Mouse (Mus musculus) neural tube, embryonic 15.5 days (tissue): ENCODE measurements at regions not wholly inside any gene's neighbourhood (a gene's known extent, or its start where the extent isn't known, plus 50 kb on each side); places are given as distances from the start of the nearest gene placed in this dataset.
"Not testable (repeated sequence)": the region's sequence is repeated elsewhere in the genome, so short reads cannot be mapped to it uniquely, and the experiment has no call there.

Source experiments
- ATAC-seq: fragments of 200-750 bp; cut with Nextera tagmentation; 2 replicates; pipeline ENCODE4 v1.8.0; 2017; ENCODE audit warnings: mild to moderate bottlenecking, moderate TSS enrichment, moderate library complexity; ENCODE audit not compliant: low FRiP score
- H3K27ac ChIP-seq: fragments of 300-500 bp; sonication (generic); replicated peaks from 2 replicates; pipeline ENCODE4 v1.5.1; 2015; ENCODE audit warnings: mild to moderate bottlenecking, inconsistent platforms
- H3K27me3 ChIP-seq: fragments of 300-500 bp; sonication (generic); replicated peaks from 2 replicates; pipeline ENCODE4 v1.6.1; 2015; ENCODE audit warnings: inconsistent platforms
- H3K36me3 ChIP-seq: fragments of 300-500 bp; sonication (generic); 2 replicates; pipeline ENCODE4 v1.6.1; 2015; ENCODE audit warnings: inconsistent platforms
- H3K4me1 ChIP-seq: fragments of 300-500 bp; sonication (generic); 2 replicates; pipeline ENCODE4 v1.6.1; 2015; ENCODE audit warnings: inconsistent platforms
- H3K4me2 ChIP-seq: fragments of 300-500 bp; sonication (generic); 2 replicates; pipeline ENCODE4 v1.6.1; 2015; ENCODE audit warnings: inconsistent platforms, mild to moderate bottlenecking, moderate library complexity
- H3K4me3 ChIP-seq: fragments of 300-500 bp; sonication (generic); replicated peaks from 2 replicates; pipeline ENCODE4 v1.5.1; 2015; ENCODE audit warnings: mild to moderate bottlenecking, inconsistent platforms
- H3K9ac ChIP-seq: fragments of 300-500 bp; sonication (generic); replicated peaks from 2 replicates; pipeline ENCODE4 v1.6.1; 2015; ENCODE audit warnings: mild to moderate bottlenecking, inconsistent platforms
- H3K9me3 ChIP-seq: fragments of 300-500 bp; sonication (generic); replicated peaks from 2 replicates; pipeline ENCODE4 v1.6.1; 2016; ENCODE audit warnings: inconsistent platforms
- WGBS: fragments of 180-500 bp; shearing (Covaris S2); methylation state at CpG from one replicate; pipeline ENCODE4 v1.1.7; 2015; ENCODE audit warnings: mixed read lengths; 5-methylcytosine and 5-hydroxymethylcytosine counted together

DNA sequence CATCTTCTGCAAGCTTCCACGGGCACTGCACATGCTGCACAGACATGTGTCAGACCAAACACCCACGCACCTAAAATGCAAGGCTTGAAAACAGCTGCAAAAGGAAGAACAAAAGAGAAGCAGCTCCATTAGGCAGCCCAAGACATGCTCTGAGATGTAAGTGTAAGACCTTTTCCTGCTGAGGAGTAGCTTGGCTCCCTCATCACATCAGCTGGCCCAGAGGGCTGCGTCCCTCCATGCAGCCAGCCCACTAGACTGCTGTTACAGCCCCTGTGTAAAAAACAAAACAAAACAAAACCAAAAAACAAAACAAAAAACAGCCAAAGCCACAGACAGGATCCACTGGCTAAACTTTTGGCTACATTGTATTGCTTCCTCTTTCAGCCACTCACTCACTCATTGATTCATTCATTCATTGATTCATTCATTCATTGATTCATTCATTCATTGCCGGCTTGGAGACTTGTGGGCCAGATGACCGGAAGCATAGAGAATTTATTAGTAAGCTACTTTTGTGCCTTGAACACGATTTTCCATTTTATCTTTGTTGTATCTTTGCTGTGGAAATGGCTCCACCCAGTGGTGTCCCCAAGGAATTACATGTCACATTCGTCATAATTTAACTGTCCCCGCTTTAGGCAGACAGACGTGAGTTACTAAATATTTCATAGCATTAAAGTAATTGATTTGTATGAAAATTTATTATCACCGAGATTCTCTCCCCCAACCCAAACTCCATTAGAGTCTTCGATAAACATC is 133.7 kb upstream of the Dapk1 start:
- H3K4me3 ChIP-seq, result no peak overlapping the region
- no peak overlapping the region for H3K4me2 ChIP-seq
- WGBS, result 20% methylated on average over 11 of the region's 11 CpGs

DNA sequence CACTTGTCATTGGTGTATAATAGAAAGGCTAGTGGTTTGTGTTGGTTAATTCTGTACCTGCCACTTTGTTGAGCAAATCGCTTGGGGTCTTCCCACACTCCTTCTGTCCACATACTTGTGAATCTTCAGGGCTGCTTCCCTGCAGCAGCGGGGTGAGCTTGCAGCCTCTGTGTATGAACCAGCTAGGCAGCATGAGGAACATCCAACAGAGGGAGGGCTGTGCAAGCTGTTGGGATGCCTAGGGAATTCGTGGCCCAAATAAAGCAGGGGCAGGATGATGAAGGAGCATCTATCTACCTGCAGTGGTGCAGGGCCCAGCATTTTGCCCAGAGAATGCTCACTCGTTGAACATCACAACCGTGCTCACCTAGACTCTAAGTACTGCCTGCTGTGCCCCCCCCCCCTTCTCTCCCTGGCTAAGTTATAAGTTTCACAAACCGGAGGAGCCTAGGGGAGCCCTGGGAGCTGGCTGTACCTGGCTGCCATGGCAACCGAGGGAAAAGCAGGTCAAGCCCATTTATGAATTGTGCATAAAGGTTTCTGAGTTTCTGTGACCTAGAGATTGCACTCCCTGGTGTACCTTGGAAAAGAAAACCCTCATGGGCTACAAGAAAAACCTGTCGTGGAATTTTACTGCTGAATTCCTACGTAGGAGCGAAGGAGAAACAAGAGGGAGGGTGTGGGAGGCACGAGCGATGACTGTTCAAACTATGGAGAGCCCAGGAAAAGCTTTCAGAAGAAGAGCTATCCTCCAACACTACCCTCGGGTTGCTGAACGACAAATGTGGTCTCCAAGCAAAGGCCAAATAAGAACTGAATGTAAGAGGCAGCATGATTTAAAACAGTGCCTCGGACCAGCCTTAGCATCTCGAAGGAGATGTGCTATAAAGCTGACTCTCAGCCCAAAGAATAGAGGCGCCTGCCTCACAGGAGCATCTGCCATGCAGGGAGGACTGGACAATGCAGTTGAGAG is 131.0 kb upstream of the Dapk1 start:
- no peaks in the 10 kb centered on the region for H3K36me3 ChIP-seq
- H3K4me2 ChIP-seq, result no peak overlapping the region
- peaks cover 5% of the 10 kb centered on the region for H3K4me1 ChIP-seq
- 68% methylated on average over 17 of the region's 17 CpGs for WGBS
- H3K27ac ChIP-seq, result no peak overlapping the region
- no peak overlapping the region for H3K9ac ChIP-seq
- H3K4me3 ChIP-seq, result no peak overlapping the region
- H3K9me3 ChIP-seq, result no peaks in the 10 kb centered on the region
- no peak for ATAC-seq
- 0 out of 2 replicates have a peak, but pooled peaks cover 4% of the 10 kb centered on the region for H3K27me3 ChIP-seq

More for the DNA sequence above, 133.7 kb upstream of the Dapk1 start:
- Histone ChIP-seq H3K9ac (no peak overlapping the region), H3K9me3 (no peaks in the 10 kb centered on the region), H3K27ac (no peak overlapping the region), H3K27me3 (no peaks in the 10 kb centered on the region), H3K36me3 (no peaks in the 10 kb centered on the region), H3K4me1 (peaks cover 5% of the 10 kb centered on the region)
- ATAC-seq, result no peak

DNA sequence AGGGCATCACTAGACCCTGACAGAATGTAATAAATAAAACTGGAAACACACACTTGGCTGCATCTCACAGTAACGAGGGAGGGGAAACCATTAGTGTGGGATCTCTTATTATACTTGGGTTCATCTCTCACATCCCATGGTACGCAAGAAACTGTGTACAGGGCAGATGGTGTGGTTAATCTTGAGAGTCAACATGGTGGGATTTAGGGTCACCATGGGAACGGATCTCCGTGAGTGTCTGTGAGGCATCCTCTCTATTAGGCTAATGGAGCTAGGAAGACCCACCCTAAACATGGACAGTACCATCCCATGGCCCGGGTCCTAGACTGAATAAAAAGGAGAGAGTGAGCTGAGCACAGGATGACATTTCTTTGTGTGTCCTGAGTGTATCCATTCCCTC is 130.1 kb upstream of the Dapk1 start:
- 64% methylated on average over 5 of the region's 5 CpGs for WGBS
- ATAC-seq, result no peak
- H3K9ac ChIP-seq, result no peak overlapping the region

DNA sequence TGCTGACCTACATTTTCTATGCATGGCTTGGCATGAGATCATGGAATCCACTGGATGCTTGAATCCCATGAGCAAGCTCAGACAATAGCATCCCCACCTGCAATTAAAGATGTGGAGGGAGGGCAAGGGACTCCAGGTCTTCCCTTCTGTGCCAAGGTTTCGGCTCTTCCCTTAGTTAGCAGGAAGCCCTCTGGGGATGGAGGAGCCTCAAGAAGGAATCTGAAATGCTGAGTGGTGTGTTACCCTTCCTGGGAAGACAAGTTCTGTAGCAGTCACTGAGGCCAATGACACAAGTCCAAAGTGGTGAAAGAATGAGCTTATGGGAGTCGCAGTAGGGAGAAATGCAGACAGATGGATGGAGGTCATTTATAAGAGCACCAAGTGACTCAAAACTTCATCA is 125.4 kb upstream of the Dapk1 start:
- Histone ChIP-seq H3K36me3 (no peaks in the 10 kb centered on the region), H3K9ac (no peak overlapping the region), H3K27ac (no peak overlapping the region), H3K4me1 (peaks cover 24% of the 10 kb centered on the region), H3K4me2 (no peak overlapping the region), H3K27me3 (peaks cover 14% of the 10 kb centered on the region), H3K9me3 (no peaks in the 10 kb centered on the region), H3K4me3 (no peak overlapping the region)
- ATAC-seq, result no peak
- 91% methylated on average over 2 of the region's 2 CpGs for WGBS

More for the DNA sequence above, 130.1 kb upstream of the Dapk1 start:
- H3K9me3 ChIP-seq, result no peaks in the 10 kb centered on the region
- no peak overlapping the region for H3K27ac ChIP-seq
- no peak overlapping the region for H3K4me2 ChIP-seq
- peaks cover 5% of the 10 kb centered on the region for H3K4me1 ChIP-seq
- no peaks in the 10 kb centered on the region for H3K36me3 ChIP-seq
- H3K4me3 ChIP-seq, result no peak overlapping the region
- 0 out of 2 replicates have a peak, but pooled peaks cover 4% of the 10 kb centered on the region for H3K27me3 ChIP-seq

DNA sequence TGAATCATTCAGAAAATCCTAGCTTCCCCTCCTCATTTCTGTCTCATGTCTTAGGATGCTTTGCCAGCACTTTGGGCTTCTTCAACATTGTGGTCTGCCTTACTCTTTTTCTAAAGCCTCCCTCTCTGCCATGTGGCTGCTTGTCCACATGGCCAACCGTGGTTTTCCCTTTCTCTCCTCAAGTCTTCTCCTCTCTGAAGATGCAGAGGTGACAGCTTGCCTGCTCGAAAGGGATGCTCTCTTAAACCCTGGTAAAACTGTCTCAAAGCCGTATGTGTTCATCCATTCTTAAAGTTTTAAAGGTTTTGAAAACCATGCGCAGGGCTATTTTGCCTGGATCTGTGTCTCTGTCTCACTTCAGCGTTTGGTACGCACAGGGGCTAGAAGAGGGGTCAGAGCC is 123.4 kb upstream of the Dapk1 start:
- Histone ChIP-seq H3K4me3 (no peak overlapping the region), H3K27ac (no peak overlapping the region), H3K4me1 (peaks cover 24% of the 10 kb centered on the region), H3K36me3 (no peaks in the 10 kb centered on the region), H3K9ac (no peak overlapping the region), H3K9me3 (0 out of 2 replicates have a peak, but pooled peaks cover 2% of the 10 kb centered on the region), H3K4me2 (no peak overlapping the region), H3K27me3 (peaks cover 14% of the 10 kb centered on the region)
- no peak for ATAC-seq
- WGBS, result 84% methylated on average over 6 of the region's 6 CpGs

DNA sequence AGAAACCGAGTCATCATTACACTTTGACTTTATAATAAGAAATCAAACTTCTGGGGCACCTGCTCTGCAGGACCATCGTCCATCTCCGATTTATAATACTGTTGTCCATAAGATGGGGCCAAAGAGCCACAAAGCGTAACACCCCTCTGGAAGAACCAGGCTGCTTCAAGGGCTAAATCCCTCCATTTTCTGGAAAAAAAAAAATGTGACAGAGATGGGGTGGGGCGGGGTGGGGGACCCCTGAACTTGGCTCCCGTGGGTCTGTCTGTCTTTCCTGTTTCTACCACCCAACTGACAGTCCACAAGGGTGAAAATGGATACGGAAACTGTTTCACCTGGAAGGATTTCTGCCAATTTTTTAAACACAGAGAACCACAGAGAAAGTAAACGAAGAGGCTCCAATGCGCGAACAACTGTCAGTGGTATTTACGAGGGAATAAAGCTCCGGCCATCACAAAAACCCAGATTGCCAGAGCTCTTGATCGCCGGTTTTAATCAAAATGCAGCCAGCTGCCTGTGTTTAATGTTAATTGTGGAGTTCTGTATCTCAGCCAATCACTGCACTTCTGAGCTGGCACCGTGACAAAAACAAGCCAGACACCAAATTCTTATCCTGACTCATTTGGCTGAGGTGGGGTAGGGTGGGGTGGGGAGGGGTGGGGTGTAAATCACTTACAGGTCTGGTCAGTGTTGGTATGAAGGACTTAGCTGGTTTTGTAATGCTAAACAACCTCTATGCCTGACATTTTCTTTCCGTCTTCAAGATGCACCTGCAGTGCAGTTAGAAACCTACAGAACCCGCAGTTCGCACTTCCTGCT is 122.5 kb upstream of the Dapk1 start:
- 0 out of 2 replicates have a peak, but pooled peaks cover 2% of the 10 kb centered on the region for H3K9me3 ChIP-seq
- H3K4me1 ChIP-seq, result peaks cover 24% of the 10 kb centered on the region
- peak; percentile 66 for ATAC-seq
- peak overlapping the region; percentile 35 for H3K4me3 ChIP-seq
- peak overlapping the region; percentile 66 for H3K4me2 ChIP-seq
- no peaks in the 10 kb centered on the region for H3K36me3 ChIP-seq
- H3K27me3 ChIP-seq, result peaks cover 11% of the 10 kb centered on the region
- H3K9ac ChIP-seq, result no peak overlapping the region
- WGBS, result 3% methylated on average over 18 of the region's 18 CpGs
- H3K27ac ChIP-seq, result no peak overlapping the region

DNA sequence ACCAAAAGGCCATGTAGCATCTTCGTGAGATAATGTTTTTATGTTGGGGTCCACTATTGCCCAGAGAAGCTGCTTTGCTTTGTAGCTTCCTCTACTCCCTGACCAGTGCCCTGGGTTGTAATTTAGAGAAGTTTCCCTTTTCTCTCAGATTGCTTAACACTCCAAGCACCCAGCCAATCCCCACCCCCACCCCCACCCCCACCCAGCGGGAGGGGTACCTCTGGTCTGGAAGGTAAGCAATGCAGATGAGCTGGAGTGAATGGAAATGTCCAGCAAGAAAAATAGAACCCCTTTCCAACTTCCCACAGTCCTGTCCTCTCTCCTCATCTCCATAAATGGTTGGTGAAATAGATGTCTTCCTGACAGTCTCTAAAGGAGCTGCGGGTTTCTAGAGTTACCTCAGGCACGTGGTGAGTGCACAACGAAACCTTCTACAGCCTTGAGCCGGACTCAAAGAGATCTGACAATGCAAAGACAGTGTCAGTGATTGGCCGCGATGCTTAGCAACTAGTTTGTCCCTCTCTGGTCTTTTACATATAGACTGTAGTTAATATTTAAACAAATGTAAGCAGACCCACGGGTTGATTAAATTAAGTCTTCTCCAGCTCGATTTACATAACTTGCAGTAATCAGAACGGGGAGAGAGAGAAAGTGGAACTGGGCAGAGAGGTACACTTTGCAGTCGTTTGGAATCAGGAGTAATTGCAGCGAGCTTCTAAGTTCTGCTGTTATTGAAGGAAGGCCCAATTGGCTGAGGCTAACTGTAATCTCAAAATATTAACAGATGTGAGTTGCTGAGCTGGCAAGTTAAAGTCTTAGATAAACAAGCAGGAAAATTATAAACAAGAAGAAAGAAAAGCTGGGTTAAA is 121.7 kb upstream of the Dapk1 start:
- 0 out of 2 replicates have a peak, but pooled peaks cover 2% of the 10 kb centered on the region for H3K9me3 ChIP-seq
- H3K27ac ChIP-seq, result no peak overlapping the region
- WGBS, result 12% methylated on average over 13 of the region's 13 CpGs
- H3K9ac ChIP-seq, result no peak overlapping the region
- H3K4me3 ChIP-seq, result peak overlapping the region; percentile 35; the same call in 1 of the 2 replicates
- peaks cover 24% of the 10 kb centered on the region for H3K4me1 ChIP-seq
- peak; percentile 23 for ATAC-seq
- H3K27me3 ChIP-seq, result peaks cover 11% of the 10 kb centered on the region
- no peaks in the 10 kb centered on the region for H3K36me3 ChIP-seq
- H3K4me2 ChIP-seq, result peak overlapping the region; percentile 66

DNA sequence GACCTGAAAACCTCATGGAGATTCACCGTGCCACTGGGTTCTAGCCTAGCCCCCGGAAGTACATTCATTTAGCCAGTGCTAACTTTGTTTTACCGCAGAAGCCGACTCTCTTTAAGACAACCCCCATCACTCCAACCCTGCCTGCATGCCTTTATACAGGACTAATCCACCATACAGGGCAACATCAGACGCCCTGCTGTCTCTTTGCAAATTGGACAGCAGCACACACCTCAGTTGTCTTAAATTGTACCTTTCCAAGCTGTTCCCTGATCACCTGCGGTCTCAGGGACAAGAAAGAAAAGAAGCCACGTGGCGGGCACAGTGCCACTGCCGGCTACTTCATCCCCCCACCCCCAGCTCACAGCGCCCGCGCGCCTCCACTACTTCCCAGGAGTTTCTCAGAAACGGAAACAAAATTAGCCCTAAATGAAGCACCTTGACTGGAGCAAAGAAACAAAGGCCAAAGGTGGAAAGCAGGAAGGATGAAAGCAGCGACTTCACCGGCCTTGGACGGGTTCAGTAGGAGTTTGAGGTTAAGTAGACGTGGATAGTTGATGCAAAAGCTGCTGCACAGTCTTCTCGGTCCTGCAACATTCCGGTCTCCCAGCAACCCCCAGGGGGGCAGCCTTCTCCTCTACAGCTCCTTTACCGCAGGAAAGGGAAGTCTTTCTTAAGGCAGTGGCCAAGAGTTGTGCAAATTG is 120.9 kb upstream of the Dapk1 start:
- Histone ChIP-seq H3K27me3 (peaks cover 11% of the 10 kb centered on the region), H3K9ac (no peak overlapping the region), H3K4me3 (no peak overlapping the region), H3K27ac (no peak overlapping the region), H3K4me1 (peaks cover 24% of the 10 kb centered on the region), H3K9me3 (0 out of 2 replicates have a peak, but pooled peaks cover 2% of the 10 kb centered on the region), H3K36me3 (no peaks in the 10 kb centered on the region), H3K4me2 (peak overlapping the region; percentile 33)
- WGBS, result 4% methylated on average over 21 of the region's 21 CpGs
- no peak for ATAC-seq

DNA sequence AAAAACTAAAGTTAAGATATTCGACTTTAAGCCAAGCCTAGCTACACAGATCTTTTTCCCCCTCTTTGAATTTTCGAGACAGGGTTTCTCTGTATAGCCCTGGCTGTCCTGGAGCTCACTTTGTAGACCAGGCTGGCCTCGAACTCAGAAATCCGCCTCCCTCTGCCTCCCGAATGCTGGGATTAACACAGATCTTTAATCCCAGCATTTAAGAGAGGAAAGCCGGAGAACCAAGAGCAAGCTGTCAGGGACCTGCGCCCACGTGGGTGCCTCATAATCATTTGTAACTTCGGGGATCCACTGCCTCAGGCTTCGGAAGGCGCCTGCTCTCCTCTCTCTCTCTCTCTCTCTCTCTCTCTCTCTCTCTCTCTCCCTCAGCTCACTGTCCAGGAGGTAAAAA is 120.3 kb upstream of the Dapk1 start:
- Histone ChIP-seq H3K4me1 (peaks cover 24% of the 10 kb centered on the region), H3K27me3 (peaks cover 11% of the 10 kb centered on the region)
- H3K9me3 ChIP-seq, H3K9ac ChIP-seq, H3K4me2 ChIP-seq, H3K4me3 ChIP-seq, H3K27ac ChIP-seq, ATAC-seq, H3K36me3 ChIP-seq: not testable (repeated sequence)
- WGBS, result 72% methylated on average over 11 of the region's 11 CpGs

DNA sequence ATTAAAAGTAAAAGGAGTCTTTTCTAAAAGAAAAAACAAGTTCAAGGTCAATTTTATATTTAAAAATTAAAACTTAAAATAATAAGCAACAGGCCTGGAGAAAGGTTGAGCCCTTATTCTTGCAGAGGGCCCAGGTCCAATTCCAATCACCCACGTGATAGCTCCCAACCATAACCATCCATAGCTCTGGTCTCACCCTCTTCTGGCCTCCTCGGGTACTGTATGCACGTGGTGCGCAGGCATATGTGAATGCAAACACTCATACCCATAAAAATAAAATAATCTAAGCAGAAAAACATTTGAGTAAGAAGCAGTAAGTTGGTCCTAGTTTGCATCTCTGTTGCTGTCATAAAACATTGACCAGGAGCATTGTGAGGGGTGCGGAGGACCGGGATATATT is 119.8 kb upstream of the Dapk1 start:
- H3K36me3 ChIP-seq, result no peaks in the 10 kb centered on the region
- H3K9ac ChIP-seq, result no peak overlapping the region
- H3K9me3 ChIP-seq, result 0 out of 2 replicates have a peak, but pooled peaks cover 2% of the 10 kb centered on the region
- H3K27me3 ChIP-seq, result peaks cover 11% of the 10 kb centered on the region
- no peak overlapping the region for H3K4me2 ChIP-seq
- no peak for ATAC-seq
- peaks cover 24% of the 10 kb centered on the region for H3K4me1 ChIP-seq
- 93% methylated on average over 6 of the region's 6 CpGs for WGBS
- no peak overlapping the region for H3K4me3 ChIP-seq
- no peak overlapping the region for H3K27ac ChIP-seq
